In the genomic region with DNA sequence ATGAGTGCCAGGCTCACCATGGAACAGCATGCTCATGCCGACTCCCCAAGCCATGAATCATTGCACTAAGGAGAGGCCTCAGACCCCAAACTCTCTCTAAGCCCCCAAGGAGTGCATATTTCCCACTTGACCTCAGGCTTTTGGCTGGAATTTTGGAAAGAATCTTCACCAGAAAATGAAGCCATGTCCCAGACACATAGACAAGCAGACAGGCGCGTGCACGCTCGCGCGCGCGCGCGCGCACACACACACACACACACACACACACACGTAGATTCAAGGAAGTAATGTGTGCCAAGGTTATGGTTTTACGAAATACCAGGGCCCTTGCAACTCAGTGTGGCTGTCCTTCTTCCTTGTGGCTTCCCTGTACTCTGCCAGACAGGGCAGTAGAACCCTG, we compare ENCODE assay signal across 11 mouse cellular contexts. TPM values are rescaled to one million over a fixed set of nuclear protein-coding genes. Genes with fewer than 3 reads are reported as not detected.
DNase-seq lines count a peak whose midpoint lies in the region; ATAC-seq and TF ChIP-seq lines count a peak whose summit lies in the region.
"Had no signal": no experiment of that assay in that cellular context is flagged by ENCODE, and none has a peak within 500 bp of the region (broad histone marks: within the 10 kb centered on the region; RNA-seq: fewer than 3 reads in every experiment).

No protein-coding gene starts in this region.

- TF ChIP-seq CTCF in lung, embryonic 14.5 days (IDR thresholded peaks at IDR 0.05; ENCODE audit: low read depth) = no peak

- intact Hi-C loops in heart, postnatal 10 days (cut with DNase I) = no loop called here

- no peak overlapping the region for H3K4me3 ChIP-seq in lung, embryonic 14.5 days (ENCODE audit: low read depth, low read length)
- no peak overlapping the region for H3K4me3 ChIP-seq in neural tube, embryonic 15.5 days (replicated peaks)
- no peak overlapping the region for H3K4me3 ChIP-seq in midbrain, embryonic 13.5 days (replicated peaks)
- H3K4me3 ChIP-seq in hindbrain, embryonic 12.5 days = no peak overlapping the region

- ATAC-seq in lung, embryonic 14.5 days (ENCODE audit: insufficient read depth) = no peak
- ATAC-seq in neural tube, embryonic 15.5 days (ENCODE audit: low FRiP score) = no peak
- no peak for ATAC-seq in midbrain, embryonic 13.5 days
- no peak for ATAC-seq in hindbrain, embryonic 12.5 days (ENCODE audit: low FRiP score)
- ATAC-seq: forebrain, embryonic 16.5 days; hindbrain, postnatal 0 days had no signal

- DNase-seq in gastrocnemius, adult 18-20 months (ENCODE audit: low spot score) = peak; percentile 32
- DNase-seq in gastrocnemius, adult 8-10 months (ENCODE audit: low spot score in 2 of 2) = no peak
- DNase-seq in lung, embryonic 14.5 days = peak; percentile 43
- DNase-seq in lung, postnatal 14 days = no peak
- DNase-seq in heart, postnatal 10 days = peak; percentile 54 to 67
- DNase-seq: thymus, adult 18-20 months had no signal

- H3K27me3 ChIP-seq in lung, embryonic 14.5 days (ENCODE audit: insufficient read depth, low read length) = no peaks in the 10 kb centered on the region
- H3K27me3 ChIP-seq in neural tube, embryonic 15.5 days (replicated peaks) = peaks cover 15% of the 10 kb centered on the region
- H3K27me3 ChIP-seq in midbrain, embryonic 13.5 days = peaks cover 9% of the 10 kb centered on the region
- peaks cover 12% of the 10 kb centered on the region for H3K27me3 ChIP-seq in hindbrain, embryonic 12.5 days

- H3K9ac ChIP-seq in lung, embryonic 14.5 days = no peak overlapping the region
- H3K9ac ChIP-seq in neural tube, embryonic 15.5 days (replicated peaks) = no peak overlapping the region
- no peak overlapping the region for H3K9ac ChIP-seq in midbrain, embryonic 13.5 days (replicated peaks)
- no peak overlapping the region for H3K9ac ChIP-seq in hindbrain, embryonic 12.5 days

- WGBS in lung, embryonic 14.5 days = 75% methylated on average over 14 of the region's 14 CpGs
- WGBS in neural tube, embryonic 15.5 days = 88% methylated on average over 14 of the region's 14 CpGs
- 98% methylated on average over 14 of the region's 14 CpGs for WGBS in midbrain, embryonic 13.5 days
- WGBS in hindbrain, embryonic 12.5 days = 94% methylated on average over 14 of the region's 14 CpGs

- peaks cover 46% of the 10 kb centered on the region for H3K36me3 ChIP-seq in lung, embryonic 14.5 days (ENCODE audit: insufficient read depth)
- H3K36me3 ChIP-seq in neural tube, embryonic 15.5 days = peaks cover 30% of the 10 kb centered on the region
- H3K36me3 ChIP-seq in midbrain, embryonic 13.5 days = peaks cover 55% of the 10 kb centered on the region
- H3K36me3 ChIP-seq in hindbrain, embryonic 12.5 days = peaks cover 45% of the 10 kb centered on the region

- H3K9me3 ChIP-seq in lung, embryonic 14.5 days (ENCODE audit: low read depth, low read length) = no peaks in the 10 kb centered on the region
- H3K9me3 ChIP-seq in neural tube, embryonic 15.5 days (replicated peaks) = no peaks in the 10 kb centered on the region
- no peaks in the 10 kb centered on the region for H3K9me3 ChIP-seq in midbrain, embryonic 13.5 days
- H3K9me3 ChIP-seq in hindbrain, embryonic 12.5 days (replicated peaks) = no peaks in the 10 kb centered on the region

- H3K4me1 ChIP-seq in lung, embryonic 14.5 days (ENCODE audit: insufficient read depth) = peaks cover 22% of the 10 kb centered on the region
- 0 out of 2 replicates have a peak, but pooled peaks cover 5% of the 10 kb centered on the region for H3K4me1 ChIP-seq in neural tube, embryonic 15.5 days
- no peaks in the 10 kb centered on the region for H3K4me1 ChIP-seq in midbrain, embryonic 13.5 days (replicated peaks)
- peaks cover 6% of the 10 kb centered on the region; the same call in 1 of the 2 replicates for H3K4me1 ChIP-seq in hindbrain, embryonic 12.5 days

- H3K4me2 ChIP-seq in lung, embryonic 14.5 days = no peak overlapping the region
- no peak overlapping the region for H3K4me2 ChIP-seq in neural tube, embryonic 15.5 days
- no peak overlapping the region for H3K4me2 ChIP-seq in midbrain, embryonic 13.5 days (replicated peaks)
- no peak overlapping the region for H3K4me2 ChIP-seq in hindbrain, embryonic 12.5 days (replicated peaks)

- H3K27ac ChIP-seq in lung, embryonic 14.5 days (ENCODE audit: low read depth) = peak overlapping the region; percentile 75; the same call in 1 of the 2 replicates
- peak overlapping the region; percentile 33 for H3K27ac ChIP-seq in neural tube, embryonic 15.5 days (replicated peaks)
- H3K27ac ChIP-seq in midbrain, embryonic 13.5 days = no peak overlapping the region
- no peak overlapping the region for H3K27ac ChIP-seq in hindbrain, embryonic 12.5 days
- H3K27ac ChIP-seq: hindbrain, postnatal 0 days had no signal

RNA-seq across cellular contexts. Expression of a gene that starts 10.9 kb away (rescaled TPM):
- total RNA-seq in gastrocnemius, adult 18-20 months (2021) = 1 to 10 TPM; 1.8 to 6.6 TPM
- total RNA-seq in gastrocnemius, adult 8-10 months (2022) = 1 to 10 TPM; 2.7 to 5.0 (median 4.0) TPM
- polyA plus RNA-seq in lung, embryonic 14.5 days (2014; fragmentation: Nextera tagmentation; extraction: Ambion mirVana) = 14.0 and 15.6 TPM in 2 replicates
- 10 to 100 TPM; 36.3 to 48.5 TPM for total RNA-seq in heart, postnatal 10 days (2021)
- polyA plus RNA-seq in neural tube, embryonic 15.5 days (2015; fragmentation: Nextera tagmentation; extraction: Ambion mirVana) = 5.3 and 10.7 TPM in 2 replicates
- 1.2 and 2.4 TPM in 2 replicates for polyA plus RNA-seq in midbrain, embryonic 13.5 days (2015; fragmentation: Nextera tagmentation; extraction: Ambion mirVana)
- 11.3 and 15.8 TPM in 2 replicates for polyA plus RNA-seq in hindbrain, embryonic 12.5 days (2016; fragmentation: Nextera tagmentation; extraction: Ambion mirVana)

RNA-seq across cellular contexts. Expression of a gene that starts 20.2 kb away (rescaled TPM):
- total RNA-seq in gastrocnemius, adult 18-20 months (2021) = 1 to 10 TPM; 2.5 to 2.8 TPM
- 1 to 10 TPM; 2.0 to 4.5 (median 2.3) TPM for total RNA-seq in gastrocnemius, adult 8-10 months (2022)
- 28.6 and 29.9 TPM in 2 replicates for polyA plus RNA-seq in lung, embryonic 14.5 days (2014; fragmentation: Nextera tagmentation; extraction: Ambion mirVana)
- total RNA-seq in heart, postnatal 10 days (2021) = 1 to 10 TPM; 7.8 to 9.5 TPM
- polyA plus RNA-seq in neural tube, embryonic 15.5 days (2015; fragmentation: Nextera tagmentation; extraction: Ambion mirVana) = 12.6 and 15.4 TPM in 2 replicates
- polyA plus RNA-seq in midbrain, embryonic 13.5 days (2015; fragmentation: Nextera tagmentation; extraction: Ambion mirVana) = 19.8 and 22.4 TPM in 2 replicates
- 23.8 and 24.5 TPM in 2 replicates for polyA plus RNA-seq in hindbrain, embryonic 12.5 days (2016; fragmentation: Nextera tagmentation; extraction: Ambion mirVana)

RNA-seq across cellular contexts. Expression of a gene that starts 32.6 kb away (rescaled TPM):
- 1 to 10 TPM; 4.6 to 5.6 TPM for total RNA-seq in gastrocnemius, adult 18-20 months (2021)
- total RNA-seq in gastrocnemius, adult 8-10 months (2022) = 1 to 10 TPM; 4.2 to 6.9 (median 5.4) TPM
- 25.0 and 26.5 TPM in 2 replicates for polyA plus RNA-seq in lung, embryonic 14.5 days (2014; fragmentation: Nextera tagmentation; extraction: Ambion mirVana)
- total RNA-seq in heart, postnatal 10 days (2021) = 10 to 100 TPM; 13.9 to 15.6 TPM
- 13.8 and 16.2 TPM in 2 replicates for polyA plus RNA-seq in neural tube, embryonic 15.5 days (2015; fragmentation: Nextera tagmentation; extraction: Ambion mirVana)
- polyA plus RNA-seq in midbrain, embryonic 13.5 days (2015; fragmentation: Nextera tagmentation; extraction: Ambion mirVana) = 14.9 and 15.4 TPM in 2 replicates
- polyA plus RNA-seq in hindbrain, embryonic 12.5 days (2016; fragmentation: Nextera tagmentation; extraction: Ambion mirVana) = 14.8 and 18.6 TPM in 2 replicates

RNA-seq across cellular contexts. Expression of a gene that starts 35.2 kb away (rescaled TPM):
- total RNA-seq in gastrocnemius, adult 18-20 months (2021) = 1 to 10 TPM in 1 of 2 experiments, under 1 TPM in 1; 0.96 to 1.1 TPM
- 1 to 10 TPM in 1 of 4 experiments, under 1 TPM in 3; 0.63 to 1.3 (median 0.94) TPM for total RNA-seq in gastrocnemius, adult 8-10 months (2022)
- polyA plus RNA-seq in lung, embryonic 14.5 days (2014; fragmentation: Nextera tagmentation; extraction: Ambion mirVana) = 1.1 and 1.5 TPM in 2 replicates
- 10 to 100 TPM; 13.9 to 21.4 TPM for total RNA-seq in heart, postnatal 10 days (2021)
- polyA plus RNA-seq in neural tube, embryonic 15.5 days (2015; fragmentation: Nextera tagmentation; extraction: Ambion mirVana) = 12.6 and 13.7 TPM in 2 replicates
- polyA plus RNA-seq in midbrain, embryonic 13.5 days (2015; fragmentation: Nextera tagmentation; extraction: Ambion mirVana) = 12.4 and 12.7 TPM in 2 replicates
- polyA plus RNA-seq in hindbrain, embryonic 12.5 days (2016; fragmentation: Nextera tagmentation; extraction: Ambion mirVana) = 5.1 and 5.8 TPM in 2 replicates

Comparison
In these comparisons a context has a peak if more than half of its experiments do, and no peak if none do; other contexts are left out.
1. DNase-seq: peak in gastrocnemius, adult 18-20 months (single experiment), lung, embryonic 14.5 days (single experiment) and heart, postnatal 10 days (2 of 2); none in gastrocnemius, adult 8-10 months (0 of 2) and lung, postnatal 14 days (single experiment).
2. H3K27ac ChIP-seq: peak in lung, embryonic 14.5 days (single experiment) and neural tube, embryonic 15.5 days (single experiment); none in midbrain, embryonic 13.5 days (single experiment) and hindbrain, embryonic 12.5 days (single experiment).